Mouse (Mus musculus): Measurements from ENCODE around the gene Ifi35. TPM values are rescaled to one million over a fixed set of nuclear protein-coding genes. Genes with fewer than 3 reads are reported as not detected.
"Not testable (repeated sequence)": the region's sequence is repeated elsewhere in the genome, so short reads cannot be mapped to it uniquely, and the experiment has no call there.

Gene Ifi35
- total and polyA plus RNA-seq, 2 experiments from 2014 or later: 23.9 to 26.3 TPM

DNA sequence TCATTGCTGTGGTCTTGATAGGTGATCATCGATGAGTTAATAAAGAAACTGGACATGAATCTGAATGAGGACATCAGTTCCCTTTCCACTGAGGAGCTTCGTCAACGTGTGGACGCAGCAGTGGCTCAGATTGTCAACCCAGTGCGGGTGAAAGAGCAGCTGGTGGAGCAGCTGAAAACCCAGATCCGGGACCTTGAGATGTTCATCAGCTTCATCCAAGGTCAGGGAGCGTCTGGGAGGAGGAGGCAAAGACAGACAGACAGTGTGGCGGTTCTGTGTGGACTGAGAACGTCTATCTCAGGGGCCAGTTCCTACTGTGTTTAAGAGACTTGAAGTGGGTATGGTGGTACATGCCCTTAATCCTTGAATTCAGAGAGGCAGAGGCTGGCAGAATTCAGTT lies 16.9 kb upstream of the Ifi35 start:
- no peak for DNase-seq (ENCODE audit: low spot score)
- no peak overlapping the region for H3K9ac ChIP-seq (replicated peaks; ENCODE audit: low read depth, low read length)
- H3K27me3 ChIP-seq (ENCODE audit: control insufficient read depth, insufficient read depth, low read length): no peaks in the 10 kb centered on the region
- no peak overlapping the region for H3K27ac ChIP-seq (ENCODE audit: low read depth)
- no peaks in the 10 kb centered on the region for H3K9me3 ChIP-seq (replicated peaks; ENCODE audit: control insufficient read depth, low read length)
- TF ChIP-seq EP300 (IDR thresholded peaks at IDR 0.05; ENCODE audit: low read depth) (no peak), CTCF (IDR thresholded peaks at IDR 0.05; ENCODE audit: low read depth) (no peak)
- H3K4me2 ChIP-seq (ENCODE audit: low read depth, low read length): no peak overlapping the region
- no peak overlapping the region for H3K4me3 ChIP-seq (ENCODE audit: low read depth, low read length)
- peaks cover under 1% of the 10 kb centered on the region; the same call in 1 of the 2 replicates for H3K4me1 ChIP-seq (ENCODE audit: control insufficient read depth, insufficient read depth)
- 84% methylated on average over 9 of the region's 9 CpGs for WGBS
- peaks cover 59% of the 10 kb centered on the region for H3K36me3 ChIP-seq (replicated peaks; ENCODE audit: control insufficient read depth, insufficient read depth, low read length)
- ATAC-seq (ENCODE audit: insufficient read depth, low read depth): no peak

DNA sequence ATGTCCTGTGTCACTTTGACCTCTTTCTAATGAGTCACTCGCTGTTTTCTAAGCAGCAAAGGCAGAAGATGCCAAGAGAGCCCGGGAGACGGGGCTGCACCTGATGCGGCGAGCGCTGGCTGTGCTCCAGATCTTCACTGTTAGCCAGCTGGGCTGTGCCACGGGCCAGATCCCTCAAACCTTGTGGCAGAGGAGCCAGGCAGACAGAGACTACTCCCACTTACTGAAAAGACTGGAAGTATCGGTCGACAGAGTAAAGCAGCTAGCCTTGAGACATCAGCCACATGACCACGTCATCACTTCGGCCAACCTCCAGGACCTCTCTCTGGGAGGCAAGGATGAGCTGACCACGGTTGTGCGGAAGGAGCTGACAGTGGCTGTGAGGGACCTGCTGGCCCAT lies 14.8 kb upstream of the Ifi35 start:
- DNase-seq (ENCODE audit: low spot score): no peak
- no peak for ATAC-seq (ENCODE audit: insufficient read depth, low read depth)
- no peak overlapping the region for H3K4me2 ChIP-seq (ENCODE audit: low read depth, low read length)
- WGBS: 73% methylated on average over 13 of the region's 13 CpGs
- TF ChIP-seq CTCF (IDR thresholded peaks at IDR 0.05; ENCODE audit: low read depth) (no peak), EP300 (IDR thresholded peaks at IDR 0.05; ENCODE audit: low read depth) (no peak)
- no peaks in the 10 kb centered on the region for H3K9me3 ChIP-seq (replicated peaks; ENCODE audit: control insufficient read depth, low read length)
- no peaks in the 10 kb centered on the region for H3K4me1 ChIP-seq (ENCODE audit: control insufficient read depth, insufficient read depth)
- H3K9ac ChIP-seq (replicated peaks; ENCODE audit: low read depth, low read length): no peak overlapping the region
- peaks cover 59% of the 10 kb centered on the region for H3K36me3 ChIP-seq (replicated peaks; ENCODE audit: control insufficient read depth, insufficient read depth, low read length)
- no peak overlapping the region for H3K4me3 ChIP-seq (ENCODE audit: low read depth, low read length)
- no peak overlapping the region for H3K27ac ChIP-seq (ENCODE audit: low read depth)
- H3K27me3 ChIP-seq (ENCODE audit: control insufficient read depth, insufficient read depth, low read length): no peaks in the 10 kb centered on the region

DNA sequence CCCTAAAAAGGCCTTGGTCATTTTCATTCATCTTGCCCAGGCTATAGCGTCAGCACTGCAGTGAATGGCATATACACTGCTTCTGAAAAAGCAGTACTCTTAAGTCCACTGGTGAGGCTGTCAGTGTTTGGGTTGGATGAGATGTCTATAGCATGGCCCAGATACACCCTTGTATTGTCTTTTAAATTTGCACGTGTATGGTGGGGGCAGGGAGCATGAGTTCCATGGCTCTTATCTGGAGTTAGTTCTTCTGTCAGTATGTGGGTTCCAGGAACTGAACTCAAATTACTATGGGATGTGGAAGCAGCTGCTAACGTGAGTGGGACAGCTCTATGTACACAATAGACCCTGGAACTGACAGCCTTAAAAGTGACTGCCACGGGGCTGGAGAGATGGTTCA lies 12.4 kb upstream of the Ifi35 start:
- no peaks in the 10 kb centered on the region for H3K27me3 ChIP-seq (ENCODE audit: control insufficient read depth, insufficient read depth, low read length)
- no peak overlapping the region for H3K4me3 ChIP-seq (ENCODE audit: low read depth, low read length)
- H3K4me1 ChIP-seq (ENCODE audit: control insufficient read depth, insufficient read depth): no peaks in the 10 kb centered on the region
- ATAC-seq (ENCODE audit: insufficient read depth, low read depth) (no peak), DNase-seq (ENCODE audit: low spot score) (no peak)
- H3K9me3 ChIP-seq (replicated peaks; ENCODE audit: control insufficient read depth, low read length): no peaks in the 10 kb centered on the region
- no peak for TF ChIP-seq CTCF (IDR thresholded peaks at IDR 0.05; ENCODE audit: low read depth)
- no peak for TF ChIP-seq EP300 (IDR thresholded peaks at IDR 0.05; ENCODE audit: low read depth)
- WGBS: 64% methylated on average over 4 of the region's 4 CpGs
- no peak overlapping the region for H3K27ac ChIP-seq (ENCODE audit: low read depth)
- H3K9ac ChIP-seq (replicated peaks; ENCODE audit: low read depth, low read length): no peak overlapping the region
- H3K36me3 ChIP-seq (replicated peaks; ENCODE audit: control insufficient read depth, insufficient read depth, low read length): peaks cover 45% of the 10 kb centered on the region
- no peak overlapping the region for H3K4me2 ChIP-seq (ENCODE audit: low read depth, low read length)

DNA sequence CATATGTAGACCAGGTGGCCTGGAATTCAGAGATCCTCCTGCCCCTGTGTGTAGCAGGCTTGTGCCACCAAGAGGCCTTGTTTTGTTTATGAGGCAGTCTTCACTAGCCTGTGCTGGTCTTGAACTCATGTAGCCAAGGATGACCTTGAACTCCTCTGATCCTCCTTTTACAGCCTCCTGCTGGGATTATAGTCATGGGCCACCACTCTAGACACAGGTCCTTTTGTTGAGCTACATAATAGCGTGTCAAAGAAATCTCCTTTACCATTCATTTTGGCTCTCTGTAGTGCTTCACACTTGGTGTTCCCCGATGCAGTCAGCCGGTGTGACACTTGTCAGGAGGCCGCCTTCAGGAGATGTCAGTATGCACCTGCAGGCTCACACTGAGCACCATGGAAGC lies 11.3 kb upstream of the Ifi35 start:
- H3K4me2 ChIP-seq (ENCODE audit: low read depth, low read length): no peak overlapping the region
- no peaks in the 10 kb centered on the region for H3K9me3 ChIP-seq (replicated peaks; ENCODE audit: control insufficient read depth, low read length)
- WGBS: 80% methylated on average over 4 of the region's 4 CpGs
- ATAC-seq (ENCODE audit: insufficient read depth, low read depth): no peak
- H3K4me1 ChIP-seq (ENCODE audit: control insufficient read depth, insufficient read depth): no peaks in the 10 kb centered on the region
- DNase-seq (ENCODE audit: low spot score): no peak
- H3K27me3 ChIP-seq (ENCODE audit: control insufficient read depth, insufficient read depth, low read length): no peaks in the 10 kb centered on the region
- H3K27ac ChIP-seq (ENCODE audit: low read depth): no peak overlapping the region
- no peak for TF ChIP-seq EP300 (IDR thresholded peaks at IDR 0.05; ENCODE audit: low read depth)
- TF ChIP-seq CTCF (IDR thresholded peaks at IDR 0.05; ENCODE audit: low read depth): no peak
- peaks cover 34% of the 10 kb centered on the region for H3K36me3 ChIP-seq (replicated peaks; ENCODE audit: control insufficient read depth, insufficient read depth, low read length)
- no peak overlapping the region for H3K9ac ChIP-seq (replicated peaks; ENCODE audit: low read depth, low read length)
- H3K4me3 ChIP-seq (ENCODE audit: low read depth, low read length): no peak overlapping the region

DNA sequence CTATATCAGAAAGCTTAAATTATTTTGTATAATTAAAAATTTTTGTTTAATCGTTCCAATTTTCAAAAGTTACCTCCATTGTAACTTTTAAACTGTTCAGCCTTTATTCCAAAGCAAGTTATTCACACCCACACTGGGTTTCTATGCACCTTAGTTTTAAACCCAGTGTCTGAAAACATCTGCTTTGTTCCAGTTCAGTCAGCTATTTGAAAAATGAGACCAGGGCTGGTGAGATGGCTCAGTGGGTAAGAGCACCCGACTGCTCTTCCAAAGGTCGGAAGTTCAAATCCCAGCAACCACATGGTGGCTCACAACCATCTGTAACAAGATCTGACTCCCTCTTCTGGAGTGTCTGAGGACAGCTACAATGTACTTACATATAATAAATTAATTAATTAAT lies 10.2 kb upstream of the Ifi35 start:
- 53% methylated on average over 3 of the region's 3 CpGs for WGBS
- not testable (repeated sequence) for H3K4me3 ChIP-seq (ENCODE audit: low read depth, low read length); H3K27me3 ChIP-seq (ENCODE audit: control insufficient read depth, insufficient read depth, low read length)

DNA sequence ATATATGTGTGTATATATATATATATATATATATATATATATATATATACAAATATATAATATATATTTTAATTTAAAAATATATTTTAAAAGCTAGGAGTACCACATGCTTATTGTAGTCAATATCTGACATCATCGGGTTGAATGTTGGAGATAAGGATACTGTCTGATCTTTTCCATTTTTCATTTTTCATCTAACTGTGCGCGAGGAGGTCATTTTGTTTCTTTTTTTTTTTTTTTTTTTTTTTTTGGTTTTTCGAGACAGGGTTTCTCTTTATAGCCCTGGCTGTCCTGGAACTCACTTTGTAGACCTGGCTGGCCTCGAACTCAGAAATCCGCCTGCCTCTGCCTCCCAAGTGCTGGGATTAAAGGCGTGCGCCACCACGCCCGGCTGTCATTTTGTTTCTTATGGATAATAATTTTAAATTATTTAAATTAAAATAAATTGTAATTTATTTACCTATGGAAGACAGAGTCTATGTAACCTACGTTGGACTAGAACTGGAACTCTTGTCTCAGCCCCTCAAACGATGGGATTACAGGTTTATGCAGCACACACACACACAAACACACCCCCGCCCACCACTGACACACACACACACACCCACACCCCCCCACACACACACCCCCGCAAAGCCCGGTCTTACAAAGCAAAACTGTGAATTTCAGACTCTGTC lies 6.6 kb upstream of the Ifi35 start:
- H3K9ac ChIP-seq (replicated peaks; ENCODE audit: low read depth, low read length); H3K27ac ChIP-seq (ENCODE audit: low read depth); H3K4me1 ChIP-seq (ENCODE audit: control insufficient read depth, insufficient read depth); H3K27me3 ChIP-seq (ENCODE audit: control insufficient read depth, insufficient read depth, low read length); ATAC-seq (ENCODE audit: insufficient read depth, low read depth); DNase-seq (ENCODE audit: low spot score); H3K9me3 ChIP-seq (replicated peaks; ENCODE audit: control insufficient read depth, low read length): not testable (repeated sequence)
- peaks cover 22% of the 10 kb centered on the region for H3K36me3 ChIP-seq (replicated peaks; ENCODE audit: control insufficient read depth, insufficient read depth, low read length)
- peak overlapping the region; percentile 53 for H3K4me2 ChIP-seq (ENCODE audit: low read depth, low read length)
- H3K4me3 ChIP-seq (ENCODE audit: low read depth, low read length): peak overlapping the region; percentile 26
- 37% methylated on average over 14 of the region's 15 CpGs for WGBS

More for the DNA sequence above, 10.2 kb upstream of the Ifi35 start:
- not testable (repeated sequence) for DNase-seq (ENCODE audit: low spot score); H3K27ac ChIP-seq (ENCODE audit: low read depth); H3K9ac ChIP-seq (replicated peaks; ENCODE audit: low read depth, low read length); H3K4me1 ChIP-seq (ENCODE audit: control insufficient read depth, insufficient read depth); H3K4me2 ChIP-seq (ENCODE audit: low read depth, low read length); H3K9me3 ChIP-seq (replicated peaks; ENCODE audit: control insufficient read depth, low read length); ATAC-seq (ENCODE audit: insufficient read depth, low read depth)
- peaks cover 28% of the 10 kb centered on the region for H3K36me3 ChIP-seq (replicated peaks; ENCODE audit: control insufficient read depth, insufficient read depth, low read length)
